Comparison of ENCODE assay signal across 8 mouse cellular contexts in genomic region chr17:51811911-51812260, GRCm38 (mm10). TPM values are rescaled to one million over a fixed set of nuclear protein-coding genes. Genes with fewer than 3 reads are reported as not detected.
DNase-seq lines count a peak whose midpoint lies in the region; ATAC-seq and TF ChIP-seq lines count a peak whose summit lies in the region.

No protein-coding gene starts in this region.

- 1% methylated on average over 11 of the region's 11 CpGs for WGBS in cerebellum, adult 2 months
- WGBS in limb, embryonic 10.5 days, result 0% methylated on average over 11 of the region's 11 CpGs
- WGBS in olfactory bulb, adult 2 months, result 1% methylated on average over 11 of the region's 11 CpGs

- no peak for TF ChIP-seq CTCF in cerebellum, adult 2 months (IDR thresholded peaks at IDR 0.05; ENCODE audit: borderline replicate concordance, insufficient read depth, low read depth, low read length)
- no peak for TF ChIP-seq CTCF in testis, adult 2 months (IDR thresholded peaks at IDR 0.05; ENCODE audit: control insufficient read depth, insufficient read depth, insufficient replicate concordance, low read depth, low read length)
- TF ChIP-seq CTCF in olfactory bulb, adult 2 months (IDR thresholded peaks at IDR 0.05; ENCODE audit: insufficient read depth, low read depth, low read length), result no peak

- no peak for ATAC-seq in cerebellum, adult (ENCODE audit: insufficient number of reproducible peaks, low FRiP score, low TSS enrichment)

- H3K36me3 ChIP-seq in testis, adult 2 months (ENCODE audit: control insufficient read depth, insufficient read depth, low read length), result no peaks in the 10 kb centered on the region
- no peaks in the 10 kb centered on the region for H3K36me3 ChIP-seq in limb, embryonic 10.5 days

- no peak for TF ChIP-seq POLR2A in cerebellum, adult 2 months (IDR thresholded peaks at IDR 0.05; ENCODE audit: borderline replicate concordance, insufficient read depth, low read length)
- no peak for TF ChIP-seq POLR2A in testis, adult 2 months (IDR thresholded peaks at IDR 0.05; ENCODE audit: control insufficient read depth, low read depth, low read length)
- TF ChIP-seq POLR2A in olfactory bulb, adult 2 months (IDR thresholded peaks at IDR 0.05; ENCODE audit: insufficient read depth, low read depth, low read length), result no peak

- H3K27ac ChIP-seq in cerebellum, adult 2 months (ENCODE audit: insufficient read depth, low read length), result no peak overlapping the region
- H3K27ac ChIP-seq in testis, adult 2 months (ENCODE audit: control insufficient read depth, insufficient read depth, low read depth, low read length), result no peak overlapping the region
- peak overlapping the region; percentile 93 for H3K27ac ChIP-seq in limb, embryonic 10.5 days
- no peak overlapping the region for H3K27ac ChIP-seq in olfactory bulb, adult 2 months (ENCODE audit: insufficient read depth, low read depth, low read length)

- no peaks in the 10 kb centered on the region for H3K9me3 ChIP-seq in limb, embryonic 10.5 days (replicated peaks)

- peak in 1 of 2 experiments; percentile 21 for DNase-seq in cerebellum, adult 2 months
- DNase-seq in testis, postnatal 14 days (ENCODE audit: low spot score), result no peak
- peak; percentile 40 for DNase-seq in limb, embryonic 10.5 days (ENCODE audit: low spot score)
- no peak for DNase-seq in gastrocnemius, postnatal 10 days
- DNase-seq in left cerebral cortex, adult 9 months (ENCODE audit: low spot score in 2 of 2), result no peak

- H3K27me3 ChIP-seq in cerebellum, adult 2 months (ENCODE audit: control insufficient read depth, insufficient read depth, low read length), result no peaks in the 10 kb centered on the region
- H3K27me3 ChIP-seq in testis, adult 2 months (ENCODE audit: control insufficient read depth, insufficient read depth, low read length), result no peaks in the 10 kb centered on the region
- peaks cover 27% of the 10 kb centered on the region for H3K27me3 ChIP-seq in limb, embryonic 10.5 days (ENCODE audit: low read depth, poor library complexity, severe bottlenecking)

- H3K4me1 ChIP-seq in cerebellum, adult 2 months (ENCODE audit: control insufficient read depth, insufficient read depth, low read length), result no peaks in the 10 kb centered on the region; the same call in 1 of the 2 replicates
- H3K4me1 ChIP-seq in testis, adult 2 months (ENCODE audit: control insufficient read depth, insufficient read depth, low read length), result peaks cover 4% of the 10 kb centered on the region; the same call in 1 of the 2 replicates
- peaks cover 4% of the 10 kb centered on the region; the same call in 1 of the 2 replicates for H3K4me1 ChIP-seq in limb, embryonic 10.5 days
- no peaks in the 10 kb centered on the region for H3K4me1 ChIP-seq in olfactory bulb, adult 2 months (ENCODE audit: control insufficient read depth, insufficient read depth, low read length)

- H3K4me3 ChIP-seq in cerebellum, adult 2 months (replicated peaks; ENCODE audit: insufficient read depth, low read depth, low read length), result peak overlapping the region; percentile 96
- H3K4me3 ChIP-seq in testis, adult 2 months (ENCODE audit: control insufficient read depth, low read depth, low read length), result peak overlapping the region; percentile 74
- peak overlapping the region; percentile 65 for H3K4me3 ChIP-seq in limb, embryonic 10.5 days
- peak overlapping the region; percentile 97 for H3K4me3 ChIP-seq in olfactory bulb, adult 2 months (ENCODE audit: insufficient read depth, low read depth, low read length)

RNA-seq across cellular contexts. Expression of gene Satb1, which starts 21.2 kb away (rescaled TPM):
- 23.6 and 24.1 TPM in 2 replicates for polyA plus RNA-seq in cerebellum, adult 2 months (2012; rRNA removed)
- polyA plus RNA-seq in testis, adult 2 months (2012; rRNA removed), result 1.0 and 1.8 TPM in 2 replicates
- 9.4 and 11.0 TPM in 2 replicates for polyA plus RNA-seq in limb, embryonic 10.5 days (2016; fragmentation: Nextera tagmentation; extraction: Ambion mirVana)
- polyA plus RNA-seq in olfactory bulb, adult 2 months (2012; ENCODE audit: insufficient read depth, insufficient read length, low replicate concordance, missing spikeins), result 495 and 851 TPM in 2 replicates
- total RNA-seq in gastrocnemius, postnatal 10 days (2021), result 10 to 100 TPM; 82.9 to 84.3 TPM

Comparison
In these comparisons a context has a peak if more than half of its experiments do, and no peak if none do; other contexts are left out.
1. RNA of gene Satb1, which starts 21.2 kb away (polyA plus RNA-seq): 495 to 851 TPM in olfactory bulb, adult 2 months; 23.6 to 24.1 TPM in cerebellum, adult 2 months, 9.4 to 11.0 TPM in limb, embryonic 10.5 days and 1.0 to 1.8 TPM in testis, adult 2 months; every median in the first group is over 10 times any median in the second.
2. Peak in every context shown above with its lines, with median percentiles within 50 percentile points of each other: H3K4me3 ChIP-seq.